Mouse (Mus musculus): ENCODE results near the gene Ccdc187. TPM values are rescaled to one million over a fixed set of nuclear protein-coding genes. Genes with fewer than 3 reads are reported as not detected.

Gene Ccdc187
- polyA plus RNA-seq, 1 experiment from 2014 or later: 0.06 TPM

- Histone ChIP-seq H3K27ac (replicated peaks) (no peak overlapping the region), H3K4me1 (replicated peaks) (peaks cover 9% of the 10 kb centered on the region), H3K9me3 (no peaks in the 10 kb centered on the region), H3K4me2 (no peak overlapping the region), H3K27me3 (no peaks in the 10 kb centered on the region), H3K4me3 (no peak overlapping the region), H3K9ac (no peak overlapping the region), H3K36me3 (peaks cover 15% of the 10 kb centered on the region)
- 75% methylated on average over 4 of the region's 4 CpGs for WGBS
- ATAC-seq (ENCODE audit: low read depth): no peak
These were observed 64.1 kb downstream of the Ccdc187 start for GRCm38 (mm10) chr2:26230253-26230652.

GRCm38 (mm10) chr2:26227788-26228187 is 66.6 kb downstream of the Ccdc187 start:
- no peaks in the 10 kb centered on the region for H3K4me1 ChIP-seq (replicated peaks)
- H3K4me2 ChIP-seq: no peak overlapping the region
- H3K27ac ChIP-seq (replicated peaks): no peak overlapping the region
- H3K4me3 ChIP-seq: no peak overlapping the region
- H3K9me3 ChIP-seq: no peaks in the 10 kb centered on the region
- H3K9ac ChIP-seq: peak overlapping the region; percentile 38; the same call in 1 of the 2 replicates
- 59% methylated on average over 1 of the region's 1 CpGs for WGBS
- H3K27me3 ChIP-seq: no peaks in the 10 kb centered on the region
- ATAC-seq (ENCODE audit: low read depth): peak; percentile 72; the same call in 1 of the 2 replicates
- peaks cover 36% of the 10 kb centered on the region for H3K36me3 ChIP-seq

GRCm38 (mm10) chr2:26225242-26225641 is 69.1 kb downstream of the Ccdc187 start:
- Histone ChIP-seq H3K4me3 (no peak overlapping the region), H3K9me3 (no peaks in the 10 kb centered on the region), H3K27me3 (no peaks in the 10 kb centered on the region), H3K9ac (no peak overlapping the region), H3K36me3 (peaks cover 62% of the 10 kb centered on the region), H3K4me2 (no peak overlapping the region), H3K27ac (replicated peaks) (no peak overlapping the region), H3K4me1 (replicated peaks) (no peaks in the 10 kb centered on the region)
- 84% methylated on average over 4 of the region's 4 CpGs for WGBS
- no peak for ATAC-seq (ENCODE audit: low read depth)

DNA sequence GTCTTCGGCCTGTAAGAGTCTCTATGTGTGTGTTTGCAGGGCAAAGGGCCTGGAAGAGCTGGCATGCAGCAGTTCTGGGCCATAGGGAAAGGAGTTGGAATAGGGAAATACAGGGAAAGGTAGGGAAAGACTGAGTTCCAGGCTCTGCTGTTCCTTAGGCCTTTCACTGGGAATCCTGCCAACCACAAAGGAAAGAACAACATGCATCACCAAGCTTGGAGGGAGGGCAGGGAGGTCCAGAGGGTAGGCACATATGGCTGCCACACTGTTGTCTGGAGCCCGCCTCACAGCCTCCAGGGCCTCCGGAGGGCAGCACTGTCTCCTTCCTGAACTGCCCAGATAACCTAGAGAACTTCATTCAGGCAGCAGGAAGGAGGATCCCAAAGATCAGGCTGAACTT is 70.4 kb downstream of the Ccdc187 start:
- H3K4me2 ChIP-seq: no peak overlapping the region
- no peak overlapping the region for H3K27ac ChIP-seq (replicated peaks)
- no peak overlapping the region for H3K9ac ChIP-seq
- H3K9me3 ChIP-seq: no peaks in the 10 kb centered on the region
- no peak overlapping the region for H3K4me3 ChIP-seq
- no peak for ATAC-seq (ENCODE audit: low read depth)
- no peaks in the 10 kb centered on the region for H3K27me3 ChIP-seq
- peaks cover 73% of the 10 kb centered on the region for H3K36me3 ChIP-seq
- H3K4me1 ChIP-seq (replicated peaks): no peaks in the 10 kb centered on the region
- 90% methylated on average over 3 of the region's 3 CpGs for WGBS

- Histone ChIP-seq H3K27me3 (peaks cover 5% of the 10 kb centered on the region), H3K9me3 (no peaks in the 10 kb centered on the region), H3K4me2 (no peak overlapping the region), H3K4me3 (no peak overlapping the region), H3K4me1 (replicated peaks) (peaks cover 8% of the 10 kb centered on the region; the same call in 1 of the 2 replicates), H3K27ac (replicated peaks) (no peak overlapping the region), H3K9ac (no peak overlapping the region), H3K36me3 (peaks cover 85% of the 10 kb centered on the region)
- 21% methylated on average over 3 of the region's 3 CpGs for WGBS
- ATAC-seq (ENCODE audit: low read depth): no peak
These were observed 79.8 kb downstream of the Ccdc187 start for GRCm38 (mm10) chr2:26214526-26214925.

GRCm38 (mm10) chr2:26209566-26209965 is 84.8 kb downstream of the Ccdc187 start:
- Histone ChIP-seq H3K4me1 (replicated peaks) (peaks cover 33% of the 10 kb centered on the region), H3K27ac (replicated peaks) (no peak overlapping the region), H3K36me3 (peaks cover 48% of the 10 kb centered on the region), H3K4me3 (no peak overlapping the region), H3K9ac (no peak overlapping the region), H3K9me3 (no peaks in the 10 kb centered on the region), H3K27me3 (peaks cover 48% of the 10 kb centered on the region), H3K4me2 (no peak overlapping the region)
- WGBS: 56% methylated on average over 3 of the region's 3 CpGs
- ATAC-seq (ENCODE audit: low read depth): no peak

DNA sequence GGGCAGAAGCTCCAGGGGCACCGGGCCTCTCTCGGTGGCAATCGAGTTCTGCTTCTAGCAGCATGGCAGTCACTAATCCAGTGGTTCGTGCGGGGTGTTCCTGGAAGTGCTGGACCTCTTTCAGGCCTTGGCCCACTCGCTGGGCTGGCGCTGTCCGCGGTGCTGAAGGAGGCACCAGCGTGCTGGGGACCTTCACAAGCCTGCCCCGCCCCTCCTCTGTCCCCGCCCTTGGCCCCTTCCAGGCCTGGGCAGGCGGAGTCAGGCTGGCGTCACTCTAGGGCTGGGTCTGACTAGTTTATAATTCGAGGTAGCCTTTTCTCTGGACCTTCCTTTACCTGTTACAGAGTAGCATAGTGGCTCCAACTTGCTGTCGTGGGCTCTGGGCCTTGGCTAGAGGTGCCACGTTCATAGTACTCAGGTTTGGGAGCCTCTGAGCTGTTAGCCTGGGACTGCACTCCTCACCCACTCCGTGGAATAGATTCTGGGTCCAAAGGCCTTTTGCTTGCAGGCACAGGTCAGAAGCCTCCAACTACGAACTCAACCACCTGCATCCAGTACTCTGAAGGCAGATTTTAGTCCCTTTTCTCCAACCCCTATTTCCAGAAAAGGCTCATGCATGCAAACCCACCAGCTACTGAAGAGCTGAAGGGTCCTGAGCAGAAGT is 86.1 kb downstream of the Ccdc187 start, which contains the start of gene Lhx3:
TSS of gene Lhx3 (minus strand) at position 164 of the 664 bp plus-strand sequence.
- H3K4me1 ChIP-seq (replicated peaks): peaks cover 28% of the 10 kb centered on the region
- H3K9me3 ChIP-seq: no peaks in the 10 kb centered on the region
- no peak within 1 kb of the TSS for H3K9ac ChIP-seq
- ATAC-seq (ENCODE audit: low read depth): no peak
- peaks cover 39% of the 10 kb centered on the region for H3K36me3 ChIP-seq
- H3K4me3 ChIP-seq: peak within 1 kb of the TSS; percentile 16; the same call in 1 of the 2 replicates
- H3K4me2 ChIP-seq: peak within 1 kb of the TSS; percentile 24; the same call in 1 of the 2 replicates
- peaks cover 61% of the 10 kb centered on the region for H3K27me3 ChIP-seq
- WGBS: 5% methylated on average over 19 of the region's 19 CpGs
- no peak within 1 kb of the TSS for H3K27ac ChIP-seq (replicated peaks)

- H3K4me3 ChIP-seq: peak overlapping the region; percentile 16; the same call in 1 of the 2 replicates
- H3K4me2 ChIP-seq: 0 out of 2 replicates have a peak overlapping the region, but pooled peaks have one; percentile 24
- H3K4me1 ChIP-seq (replicated peaks): peaks cover 34% of the 10 kb centered on the region
- ATAC-seq (ENCODE audit: low read depth): no peak; the same call in 1 of the 2 replicates
- H3K36me3 ChIP-seq: peaks cover 34% of the 10 kb centered on the region
- H3K9me3 ChIP-seq: no peaks in the 10 kb centered on the region
- H3K27ac ChIP-seq (replicated peaks): no peak overlapping the region
- WGBS: 1% methylated on average over 9 of the region's 9 CpGs
- peaks cover 68% of the 10 kb centered on the region for H3K27me3 ChIP-seq
- H3K9ac ChIP-seq: no peak overlapping the region
These were observed 86.8 kb downstream of the Ccdc187 start for GRCm38 (mm10) chr2:26207559-26207958.

DNA sequence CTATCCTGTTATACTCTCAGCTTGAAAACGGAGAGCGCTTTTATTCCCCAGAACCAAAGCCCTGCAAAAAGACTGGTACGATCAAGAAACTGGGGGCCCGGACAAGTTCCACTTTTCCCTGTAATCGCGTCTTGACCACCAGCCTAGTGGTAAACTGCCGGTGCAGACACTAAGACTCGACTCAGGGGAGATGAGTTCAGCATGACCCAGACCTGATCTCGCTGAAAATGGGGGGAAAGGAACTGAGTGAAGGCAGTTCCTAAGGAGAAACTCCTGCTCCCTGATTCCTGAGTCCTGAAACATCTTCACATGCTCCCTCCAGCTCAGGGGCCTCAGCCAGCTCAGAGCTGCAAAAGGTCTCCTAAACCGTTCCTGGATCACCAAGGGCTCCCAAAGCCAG is 88.6 kb downstream of the Ccdc187 start:
- Histone ChIP-seq H3K4me2 (peak overlapping the region; percentile 24; the same call in 1 of the 2 replicates), H3K4me1 (replicated peaks) (peaks cover 42% of the 10 kb centered on the region), H3K27me3 (peaks cover 86% of the 10 kb centered on the region), H3K9me3 (no peaks in the 10 kb centered on the region), H3K27ac (replicated peaks) (no peak overlapping the region; the same call in 1 of the 2 replicates), H3K9ac (no peak overlapping the region), H3K4me3 (peak overlapping the region; percentile 16; the same call in 1 of the 2 replicates), H3K36me3 (peaks cover 16% of the 10 kb centered on the region)
- WGBS: 7% methylated on average over 10 of the region's 10 CpGs
- no peak for ATAC-seq (ENCODE audit: low read depth)

GRCm38 (mm10) chr2:26205126-26205525 is 89.2 kb downstream of the Ccdc187 start:
- Histone ChIP-seq H3K9ac (no peak overlapping the region), H3K4me1 (replicated peaks) (peaks cover 42% of the 10 kb centered on the region), H3K27ac (replicated peaks) (no peak overlapping the region), H3K9me3 (no peaks in the 10 kb centered on the region), H3K4me2 (no peak overlapping the region), H3K36me3 (peaks cover 10% of the 10 kb centered on the region), H3K4me3 (peak overlapping the region; percentile 12), H3K27me3 (peaks cover 88% of the 10 kb centered on the region)
- ATAC-seq (ENCODE audit: low read depth): no peak
- WGBS: 2% methylated on average over 16 of the region's 16 CpGs

DNA sequence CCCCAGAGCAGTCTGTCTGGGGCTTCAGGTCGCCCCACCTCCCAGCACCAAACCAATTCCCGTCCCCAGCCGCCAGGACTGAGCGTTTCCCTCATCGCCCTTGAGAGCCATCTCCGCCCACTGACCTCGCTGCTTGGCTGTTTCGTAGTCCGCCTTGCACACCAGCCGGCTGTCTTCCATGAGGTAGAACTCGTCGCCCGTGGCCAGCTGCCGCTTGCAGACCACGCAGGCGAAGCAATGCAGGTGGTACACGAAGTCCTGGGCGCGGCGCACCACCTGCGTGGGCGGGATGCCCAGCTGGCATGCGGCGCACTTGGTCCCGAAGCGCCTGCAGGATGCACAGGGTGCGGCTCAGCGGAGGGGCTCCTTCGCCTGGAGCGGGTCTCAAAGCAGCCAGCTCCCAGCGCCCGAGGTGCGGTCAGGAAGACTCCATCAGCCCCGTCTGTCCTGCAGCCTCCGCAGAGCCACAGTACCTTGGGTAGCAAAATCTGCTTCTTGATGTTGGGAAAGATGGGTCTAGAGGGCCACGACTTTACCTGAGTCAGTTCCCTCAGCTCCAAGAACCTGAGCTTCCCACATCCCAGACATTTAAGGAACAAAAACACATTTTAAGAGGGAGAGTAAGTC is 91.4 kb downstream of the Ccdc187 start:
- no peak for ATAC-seq (ENCODE audit: low read depth)
- H3K36me3 ChIP-seq: no peaks in the 10 kb centered on the region
- peaks cover 100% of the 10 kb centered on the region for H3K27me3 ChIP-seq
- H3K9ac ChIP-seq: 0 out of 2 replicates have a peak overlapping the region, but pooled peaks have one; percentile 35
- peak overlapping the region; percentile 21 for H3K4me3 ChIP-seq
- 0 out of 2 replicates have a peak overlapping the region, but pooled peaks have one; percentile 9 for H3K27ac ChIP-seq (replicated peaks)
- H3K9me3 ChIP-seq: no peaks in the 10 kb centered on the region
- under 1% methylated on average over 36 of the region's 36 CpGs for WGBS
- peaks cover 46% of the 10 kb centered on the region for H3K4me1 ChIP-seq (replicated peaks)
- H3K4me2 ChIP-seq: peak overlapping the region; percentile 43
